Mouse (Mus musculus): ENCODE data around the gene Slc6a3.

Gene Slc6a3

DNA sequence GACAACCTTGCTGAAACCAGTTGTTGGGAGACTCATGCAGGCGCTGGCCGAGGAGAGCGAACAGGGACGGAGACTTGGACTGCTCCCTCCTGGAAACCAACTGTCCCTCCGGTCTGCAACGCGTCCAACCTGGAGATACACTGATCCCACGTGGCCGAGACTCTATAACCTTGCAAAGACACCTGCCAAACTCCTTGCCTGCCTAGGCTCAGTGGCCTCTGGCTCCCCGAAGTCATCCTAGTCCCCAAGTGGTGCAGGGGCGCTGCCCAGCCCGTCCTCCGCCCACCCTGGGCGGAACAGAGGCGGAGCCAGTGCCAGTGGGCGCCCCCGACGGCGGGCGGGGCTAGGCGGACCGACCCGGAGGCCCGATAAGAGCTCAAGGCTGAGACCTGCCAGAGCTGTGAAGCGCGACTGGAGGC is at the start of gene Slc6a3:
Gene Slc6a3, plus strand, starts transcription at position 345 of the 419 bp plus-strand sequence.
- no peak for DNase-seq (ENCODE audit: low read depth in 2 of 2, low spot score in 2 of 2)

DNA sequence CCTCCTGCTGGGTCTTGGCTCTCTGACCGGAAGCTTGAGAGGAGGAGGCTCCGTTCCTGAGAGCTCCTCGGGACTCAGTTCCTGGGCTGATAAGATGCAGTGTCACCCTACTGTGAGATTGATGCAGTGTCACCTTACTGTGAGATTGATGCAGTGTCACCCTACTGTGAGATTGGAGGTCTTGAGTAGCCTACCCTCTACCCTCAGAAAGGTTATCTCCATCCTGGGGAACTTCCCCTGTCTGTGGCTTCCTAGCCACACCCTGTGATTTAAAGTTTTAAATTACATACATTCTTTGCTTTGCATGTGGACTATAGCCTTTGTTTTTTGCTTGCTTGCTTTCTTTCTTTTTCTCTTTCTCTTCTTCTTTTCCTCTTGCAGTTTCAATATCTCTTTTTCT is 48.4 kb upstream of the Slc6a3 start:
- no peak for DNase-seq (ENCODE audit: low read depth in 2 of 2, low spot score in 2 of 2)

DNA sequence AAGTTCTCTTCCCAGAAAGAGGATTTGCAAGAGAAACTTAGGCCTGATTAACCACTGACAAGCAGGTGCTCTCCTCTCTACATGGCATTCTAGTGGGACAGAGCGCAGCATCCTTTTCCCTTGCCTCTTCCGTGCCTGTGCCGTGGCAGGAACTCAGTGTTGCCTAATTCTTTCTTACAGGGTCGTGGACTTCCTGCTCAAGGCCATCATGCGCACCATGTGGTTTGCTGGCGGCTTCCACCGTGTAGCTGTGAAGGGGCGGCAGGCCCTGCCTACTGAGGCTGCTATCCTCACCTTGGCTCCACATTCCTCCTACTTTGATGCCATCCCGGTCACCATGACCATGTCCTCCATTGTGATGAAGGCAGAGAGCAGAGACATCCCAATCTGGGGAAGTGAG is 47.8 kb upstream of the Slc6a3 start:
- DNase-seq (ENCODE audit: low read depth in 2 of 2, low spot score in 2 of 2), result no peak

DNA sequence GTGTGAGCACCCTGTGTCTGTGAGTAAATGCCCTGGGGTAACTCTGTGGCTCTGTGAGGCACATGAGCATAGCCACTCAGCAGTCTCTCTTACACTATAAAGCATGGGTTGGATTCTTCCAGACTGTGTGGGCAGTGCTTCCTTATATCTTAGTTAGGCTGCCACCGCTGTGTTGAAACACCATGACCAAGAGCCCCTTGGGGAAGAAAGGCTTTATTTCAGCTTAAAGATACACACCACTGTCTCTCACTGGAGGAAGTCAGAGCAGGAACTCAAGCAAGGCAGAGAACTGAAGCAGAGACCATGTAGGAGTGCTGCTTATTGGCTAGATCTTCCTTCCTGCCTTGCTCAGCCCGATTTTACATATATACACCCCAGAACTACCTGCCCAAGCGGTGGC is 46.6 kb upstream of the Slc6a3 start:
- DNase-seq (ENCODE audit: low read depth in 2 of 2, low spot score in 2 of 2), result no peak

DNA sequence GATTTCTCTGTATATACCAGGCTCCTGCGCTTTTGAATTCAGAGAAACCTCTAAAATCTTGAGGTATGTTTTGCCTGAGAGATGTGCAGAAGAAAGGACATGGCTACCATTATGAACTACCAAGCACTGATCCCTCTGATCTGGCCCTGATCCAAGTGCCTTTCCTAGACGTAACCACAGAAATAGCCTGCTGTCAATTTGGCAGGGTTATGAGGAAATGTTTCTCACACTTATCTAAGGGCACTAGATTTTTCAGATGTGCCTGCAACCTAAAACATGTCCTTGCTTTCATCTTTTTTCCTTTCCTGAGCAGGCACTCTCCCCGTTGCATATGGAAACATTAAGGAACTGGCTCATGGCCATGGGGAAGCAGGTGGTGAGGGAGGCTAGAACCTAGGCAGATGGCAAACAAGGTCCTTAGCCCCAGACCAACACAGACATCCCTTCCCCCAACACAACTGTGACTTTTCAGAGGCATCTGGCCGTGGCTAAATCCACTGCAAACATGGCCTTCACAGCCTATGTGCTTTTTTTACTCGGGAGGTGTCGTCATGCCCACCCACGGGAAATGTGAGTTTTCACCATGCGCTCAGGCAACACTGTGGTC is 45.9 kb upstream of the Slc6a3 start:
- DNase-seq (ENCODE audit: low read depth in 2 of 2, low spot score in 2 of 2), result no peak

DNA sequence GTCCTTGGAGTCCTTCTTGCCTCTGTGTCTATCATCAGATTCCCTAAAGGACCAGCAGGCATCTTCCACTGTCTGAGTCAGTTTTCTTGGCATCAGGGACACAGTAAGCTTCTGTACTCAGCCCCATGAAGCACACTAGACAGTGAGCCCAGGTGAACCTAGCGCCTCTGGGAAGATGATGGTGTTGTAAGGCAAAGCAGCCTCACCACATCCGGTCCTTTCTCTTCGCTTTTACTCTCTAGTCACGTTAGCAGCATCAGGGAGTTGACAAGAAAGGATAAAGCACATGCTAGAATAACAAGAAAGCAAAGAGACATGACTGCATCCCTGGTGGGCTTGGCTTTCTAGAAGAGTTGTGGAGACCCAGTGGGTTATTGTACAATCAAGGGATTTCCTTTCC is 43.4 kb upstream of the Slc6a3 start:
- DNase-seq (ENCODE audit: low read depth in 2 of 2, low spot score in 2 of 2), result no peak

DNA sequence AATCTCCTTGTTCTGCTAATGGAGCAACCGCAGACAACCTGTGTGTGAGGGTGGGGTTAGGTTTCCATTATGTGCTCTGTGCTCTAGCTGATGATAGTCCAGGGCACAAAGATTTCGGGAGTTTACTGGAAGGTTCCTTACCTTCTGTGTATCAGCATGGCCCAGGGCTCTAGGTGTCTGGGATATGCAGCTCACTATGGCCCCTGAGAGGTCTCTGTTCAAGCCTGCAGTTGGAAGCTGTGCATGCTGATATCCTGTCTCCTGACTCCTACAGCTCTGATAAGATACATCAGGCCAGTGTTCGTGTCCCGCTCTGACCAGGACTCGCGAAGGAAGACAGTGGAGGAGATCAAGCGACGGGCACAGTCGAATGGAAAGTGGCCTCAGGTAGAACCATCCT is 42.0 kb upstream of the Slc6a3 start:
- no peak for DNase-seq (ENCODE audit: low read depth in 2 of 2, low spot score in 2 of 2)

DNA sequence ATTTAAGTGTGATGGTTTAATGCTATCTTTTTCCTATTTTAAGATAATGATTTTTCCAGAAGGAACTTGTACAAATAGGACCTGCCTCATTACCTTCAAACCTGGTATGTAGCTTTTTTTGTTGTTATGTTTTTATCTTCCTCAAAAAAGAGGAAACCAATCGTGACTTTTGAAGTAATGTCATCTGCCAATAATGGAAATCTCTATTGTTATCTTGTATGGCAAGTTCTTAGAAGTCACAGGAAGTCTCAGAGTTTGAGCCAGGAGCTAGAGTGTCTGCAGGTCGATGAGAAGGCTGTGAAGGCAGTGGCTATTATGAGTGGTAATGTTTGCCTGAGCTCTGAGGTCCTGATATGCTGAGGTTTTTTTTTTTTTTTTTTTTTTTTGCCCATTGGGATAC is 40.4 kb upstream of the Slc6a3 start:
- DNase-seq (ENCODE audit: low read depth in 2 of 2, low spot score in 2 of 2), result no peak

DNA sequence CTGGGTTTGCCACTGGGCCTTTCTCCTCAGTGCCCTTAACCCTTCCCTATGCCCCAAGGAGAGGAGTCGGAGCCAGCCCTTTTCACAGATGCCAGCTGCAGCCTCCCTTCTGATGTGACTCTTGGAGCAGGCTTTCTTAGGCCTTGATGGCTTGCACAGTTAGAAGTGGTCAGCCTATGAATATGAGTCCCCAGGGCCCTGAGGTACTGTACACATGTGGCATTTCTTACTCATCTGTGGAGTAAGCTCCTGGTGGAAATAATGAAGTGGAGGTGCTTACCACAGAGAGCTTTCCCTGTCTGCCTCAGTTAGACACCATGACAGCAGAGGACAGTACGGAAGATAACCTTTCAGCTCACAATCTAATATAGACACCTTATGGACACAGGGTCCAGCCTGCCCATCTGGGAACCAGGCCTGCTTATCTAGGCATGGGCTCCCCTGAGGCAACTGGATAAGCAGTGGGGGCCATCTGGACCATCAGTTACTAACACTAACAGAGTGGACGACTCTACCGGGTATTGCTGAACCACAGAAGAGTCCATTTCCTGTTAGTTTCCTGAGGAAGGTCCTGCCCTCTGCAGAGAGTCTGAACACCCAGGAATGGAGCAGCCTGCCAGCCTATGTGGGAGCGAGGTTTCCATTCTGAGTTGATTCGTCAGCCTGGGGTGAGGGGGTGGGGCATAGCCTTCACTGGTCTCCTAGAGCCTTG is 36.5 kb upstream of the Slc6a3 start:
- DNase-seq (ENCODE audit: low read depth in 2 of 2, low spot score in 2 of 2), result no peak

DNA sequence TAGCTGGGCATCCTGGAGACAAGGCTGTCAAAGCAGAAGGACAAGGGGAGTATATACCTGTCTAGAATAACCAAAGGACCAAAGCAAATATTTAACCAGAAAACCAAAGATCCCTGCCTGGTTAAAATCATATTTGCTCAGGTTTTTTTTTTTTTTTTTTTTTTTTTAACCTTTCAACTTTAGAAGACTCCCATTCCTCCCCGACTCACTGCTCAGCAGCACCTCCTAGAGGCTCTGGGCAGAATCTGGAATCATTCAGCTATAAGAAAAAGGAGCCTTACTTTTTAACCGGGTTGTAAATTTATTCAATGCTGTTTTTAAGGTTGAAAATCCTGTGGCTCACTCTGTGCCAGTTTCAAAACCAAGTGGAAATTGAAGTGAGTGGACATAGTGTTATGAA is 33.8 kb upstream of the Slc6a3 start:
- DNase-seq (ENCODE audit: low read depth in 2 of 2, low spot score in 2 of 2), result no peak

DNA sequence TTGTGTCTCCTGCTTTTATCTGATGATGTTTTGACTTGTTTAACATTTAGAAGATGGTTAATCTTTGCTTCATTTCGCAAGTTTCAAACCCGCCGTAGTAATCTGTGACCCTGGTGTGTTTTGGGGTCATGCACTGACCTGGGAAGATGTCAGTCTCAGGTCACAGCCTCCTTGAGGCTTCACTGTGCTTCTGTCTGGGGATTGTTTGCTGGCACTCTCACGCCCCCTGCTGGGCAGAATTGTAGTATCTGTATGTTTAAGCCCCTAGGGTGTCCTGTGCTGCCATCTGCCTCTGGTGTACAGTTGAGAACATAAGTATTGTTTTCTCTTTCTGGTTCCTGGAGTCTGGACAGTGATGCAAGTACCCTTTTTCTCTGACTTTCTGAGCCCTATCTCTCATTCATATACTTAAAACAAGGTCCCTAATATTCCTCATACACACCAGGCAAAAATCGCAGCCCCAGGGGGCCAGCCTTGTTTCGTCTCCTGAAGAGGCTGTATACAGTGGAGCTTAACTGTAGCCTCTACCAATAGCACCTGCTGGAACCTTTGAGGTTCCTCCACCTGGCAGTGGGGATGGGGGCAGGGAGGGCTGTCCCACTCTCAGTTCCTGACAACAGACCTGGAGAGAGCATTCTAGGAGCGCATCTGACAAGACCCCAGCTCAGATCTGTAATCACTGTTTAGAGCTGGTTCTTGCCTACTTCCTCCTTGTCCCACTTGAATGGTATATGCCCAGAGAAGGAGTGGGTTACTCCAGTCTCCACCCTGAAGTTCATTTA is 30.7 kb upstream of the Slc6a3 start:
- peak; percentile 68 to 77 for DNase-seq (ENCODE audit: low read depth in 2 of 2, low spot score in 2 of 2)

DNA sequence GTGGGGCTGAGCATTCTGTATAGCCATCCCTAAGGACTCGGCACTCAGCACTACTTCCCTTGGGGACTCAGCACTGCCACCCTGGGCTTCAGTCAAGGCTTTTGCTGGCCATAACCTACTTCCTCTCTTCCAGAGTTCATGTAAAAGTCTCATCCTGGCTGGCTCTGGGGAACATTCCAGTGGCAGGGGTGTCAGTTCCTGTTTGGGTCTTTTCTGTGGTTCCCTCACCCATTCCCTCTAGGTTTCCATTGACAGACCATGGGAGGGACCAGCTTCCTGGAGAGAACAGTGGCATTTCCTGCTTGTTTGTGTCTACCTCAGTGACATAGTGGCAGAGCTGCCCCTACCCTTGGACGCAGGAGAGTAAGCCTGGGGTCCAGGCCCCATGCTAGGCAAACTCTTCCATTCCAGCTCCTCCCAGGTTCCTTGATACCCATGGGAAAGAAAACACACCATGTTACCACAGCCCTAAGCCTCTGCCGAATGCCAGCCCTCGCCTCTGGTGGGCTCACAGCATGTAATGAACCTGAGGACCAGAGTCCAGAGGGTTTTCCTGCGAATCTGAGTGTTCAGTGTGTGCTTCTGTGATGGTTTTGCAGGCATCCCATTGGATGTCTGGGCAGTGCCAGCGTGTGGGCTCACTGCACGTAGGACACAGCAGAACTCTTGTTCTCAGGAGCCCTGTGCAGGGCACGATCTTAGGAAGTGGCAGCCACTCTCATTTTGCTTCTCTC is 27.6 kb upstream of the Slc6a3 start:
- DNase-seq (ENCODE audit: low read depth in 2 of 2, low spot score in 2 of 2), result no peak

DNA sequence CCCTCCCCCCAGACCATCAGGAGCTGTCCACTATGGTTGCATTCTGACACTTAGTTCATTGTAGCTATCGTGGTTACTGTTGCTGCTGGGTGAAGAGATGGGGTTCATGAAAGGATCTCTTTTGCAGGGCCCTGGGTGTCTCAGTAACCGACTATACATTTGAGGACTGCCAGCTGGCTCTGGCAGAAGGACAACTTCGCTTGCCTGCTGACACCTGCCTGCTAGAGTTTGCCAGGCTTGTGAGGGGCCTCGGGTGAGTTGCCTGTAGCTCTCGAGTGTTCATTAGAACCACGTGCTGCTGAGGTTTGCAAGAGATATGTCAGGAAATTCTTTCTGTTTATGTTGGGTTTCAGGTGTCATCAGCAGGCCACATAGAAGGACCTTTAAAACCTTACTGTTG is 26.7 kb upstream of the Slc6a3 start:
- no peak for DNase-seq (ENCODE audit: low read depth in 2 of 2, low spot score in 2 of 2)

DNA sequence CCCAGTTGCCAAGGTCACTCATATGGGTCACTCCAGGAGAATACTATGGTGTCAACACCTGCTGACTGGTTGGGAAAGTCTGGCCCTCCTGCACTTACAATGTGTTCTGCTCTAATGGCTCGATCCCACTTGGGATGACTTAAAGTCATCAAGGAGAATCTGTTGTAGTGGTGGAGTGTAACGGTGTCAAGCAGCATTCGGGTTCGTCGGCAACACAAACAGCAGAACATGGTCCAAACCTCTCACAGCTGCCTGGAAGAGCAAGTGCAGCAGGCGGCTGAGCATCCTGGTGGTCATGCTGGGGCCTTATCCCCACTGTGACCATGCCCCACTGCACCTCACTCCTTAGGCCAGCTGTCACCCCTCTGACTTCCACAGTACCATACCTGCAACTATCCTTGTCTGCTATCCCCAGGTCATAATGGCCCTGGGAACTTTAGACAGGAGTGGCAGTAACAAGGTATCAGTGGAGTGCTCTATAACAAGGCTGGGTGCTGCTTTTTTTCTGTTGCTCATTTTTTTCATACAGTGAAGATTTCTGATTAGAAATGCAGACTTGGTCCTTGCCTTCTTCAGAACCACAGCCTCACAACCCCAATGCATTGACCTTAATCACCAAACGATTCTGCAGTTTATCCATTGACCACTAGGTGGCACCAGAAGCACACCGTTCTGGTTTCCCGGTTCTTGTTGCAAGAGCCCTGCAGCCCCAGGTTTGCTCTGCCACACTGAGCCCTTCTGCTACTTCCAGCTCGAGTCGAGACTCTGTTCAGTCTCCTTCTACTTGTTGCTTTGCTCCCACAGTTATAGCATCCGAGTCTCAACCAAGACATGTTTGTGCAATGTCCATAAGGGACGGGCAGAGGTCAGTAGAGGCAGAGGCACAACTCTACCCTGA is 23.5 kb upstream of the Slc6a3 start:
- peak; percentile 61 to 77 for DNase-seq (ENCODE audit: low read depth in 2 of 2, low spot score in 2 of 2)

DNA sequence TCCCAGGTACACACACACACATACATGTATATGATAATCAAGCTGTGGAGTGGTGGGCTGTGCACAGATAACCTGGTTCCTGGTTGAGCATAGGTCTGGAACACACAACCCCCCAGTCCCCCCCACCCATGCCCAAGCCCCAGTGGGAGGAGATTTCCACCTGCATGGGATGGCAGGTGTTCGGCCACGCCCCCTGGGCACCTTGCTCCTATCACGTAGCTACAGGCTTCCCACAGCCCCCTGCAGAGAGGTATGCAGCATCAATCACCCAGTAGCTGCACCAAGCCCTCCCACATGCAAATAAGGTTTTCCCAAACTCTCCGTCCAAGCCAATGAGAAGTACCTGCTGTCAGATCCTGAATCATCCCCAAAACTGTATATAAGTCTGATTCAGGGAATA is 19.7 kb upstream of the Slc6a3 start:
- no peak for DNase-seq (ENCODE audit: low read depth in 2 of 2, low spot score in 2 of 2)

DNA sequence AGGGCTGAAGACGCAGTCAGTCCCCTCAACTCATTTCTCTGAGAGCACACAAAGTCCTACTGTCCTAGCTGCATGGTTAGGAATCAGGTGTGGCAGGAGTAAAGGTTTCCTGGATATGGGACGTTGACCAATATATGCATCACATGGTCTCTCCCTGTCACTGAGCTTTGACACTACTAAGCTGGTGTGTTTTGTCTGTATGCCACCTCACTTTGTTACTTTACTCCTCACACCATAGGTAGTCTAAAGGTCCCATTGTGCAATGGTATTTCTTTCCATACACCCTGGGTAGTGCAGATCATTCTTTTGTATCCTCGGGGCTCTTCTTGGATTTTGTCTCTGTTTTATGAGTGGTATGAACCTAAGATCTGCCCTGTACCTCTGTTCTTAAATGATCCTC is 2.8 kb upstream of the Slc6a3 start:
- DNase-seq (ENCODE audit: low read depth in 2 of 2, low spot score in 2 of 2), result no peak

DNA sequence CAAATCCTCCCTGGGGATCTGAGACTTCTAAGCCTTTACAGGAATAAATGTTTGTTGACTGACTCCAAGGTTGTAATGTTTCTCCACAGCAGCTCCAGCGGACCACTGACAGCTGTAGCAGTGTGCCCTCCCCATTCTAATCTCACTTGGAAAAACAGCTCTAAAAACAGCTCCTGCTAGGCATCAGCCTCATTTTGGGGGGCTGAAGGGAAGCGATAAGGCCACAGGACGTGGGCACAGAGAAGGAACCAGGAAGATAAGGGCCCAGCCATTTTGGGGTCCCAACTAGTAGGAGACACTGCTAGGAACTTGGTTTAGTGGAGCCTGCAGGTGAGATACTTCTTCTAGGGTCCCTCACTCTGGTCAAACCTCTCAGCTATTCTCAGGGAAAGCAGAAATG is 1.3 kb upstream of the Slc6a3 start:
- DNase-seq (ENCODE audit: low read depth in 2 of 2, low spot score in 2 of 2), result no peak

DNA sequence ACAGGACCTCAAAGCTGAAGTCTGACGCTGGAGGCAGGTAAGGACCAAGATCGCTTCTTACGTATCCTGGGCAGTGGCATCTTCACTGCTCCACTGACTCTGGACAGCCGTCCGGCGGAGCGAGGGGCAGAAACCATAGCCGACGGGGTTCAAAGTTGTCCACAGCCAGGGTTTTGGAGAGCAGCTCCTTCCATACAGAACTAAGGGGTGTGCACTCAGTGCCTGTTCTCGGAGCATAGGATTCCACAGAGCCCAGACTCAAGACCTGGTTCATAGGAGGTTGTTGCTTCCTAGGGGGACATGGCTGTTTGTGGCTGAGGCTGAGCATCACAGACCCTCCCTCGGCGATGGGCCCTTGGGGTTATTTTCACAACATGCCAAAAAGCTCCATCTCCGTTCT is 277 bp downstream of the Slc6a3 start:
- no peak for DNase-seq (ENCODE audit: low read depth in 2 of 2, low spot score in 2 of 2)

DNA sequence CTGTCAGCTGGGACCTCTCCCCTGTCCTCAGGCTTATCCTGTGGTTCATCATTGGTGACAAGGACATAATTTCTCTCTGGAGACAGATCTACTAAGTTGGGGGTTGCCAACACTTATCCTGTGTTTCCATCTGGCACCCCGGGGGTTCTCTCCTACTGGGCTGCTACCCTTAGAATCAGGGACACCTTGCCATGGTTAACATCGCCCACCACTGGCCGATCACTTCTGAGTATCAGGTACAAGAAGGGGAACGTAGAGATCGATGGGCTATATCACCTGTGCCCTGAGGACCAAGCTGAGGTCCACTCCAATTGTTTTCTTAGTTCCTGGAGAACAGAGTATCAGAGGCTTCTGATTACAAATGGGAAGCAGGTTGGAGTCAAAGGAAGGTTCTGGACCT is 27.7 kb downstream of the Slc6a3 start:
- DNase-seq (ENCODE audit: low read depth in 2 of 2, low spot score in 2 of 2), result no peak

DNA sequence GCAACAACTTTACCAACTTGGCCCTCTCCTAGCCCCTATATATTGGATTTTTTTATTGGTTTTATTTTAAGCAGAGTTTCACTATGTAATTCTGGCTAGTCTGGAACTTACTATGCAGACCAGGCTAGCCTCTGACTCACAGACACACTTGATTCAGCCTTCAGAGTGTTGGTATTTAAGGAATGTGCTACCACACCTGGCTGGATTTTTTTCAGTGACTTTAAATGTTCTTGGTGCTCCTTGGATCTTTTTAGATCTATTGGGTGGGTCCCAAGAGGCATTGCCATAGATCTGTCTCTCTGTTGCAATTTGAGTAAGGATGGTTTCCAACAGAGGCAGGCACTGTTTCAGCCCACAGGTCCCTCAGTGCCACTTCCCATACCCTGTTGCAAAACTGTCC is 38.5 kb downstream of the Slc6a3 start:
- DNase-seq (ENCODE audit: low read depth in 2 of 2, low spot score in 2 of 2), result no peak

DNA sequence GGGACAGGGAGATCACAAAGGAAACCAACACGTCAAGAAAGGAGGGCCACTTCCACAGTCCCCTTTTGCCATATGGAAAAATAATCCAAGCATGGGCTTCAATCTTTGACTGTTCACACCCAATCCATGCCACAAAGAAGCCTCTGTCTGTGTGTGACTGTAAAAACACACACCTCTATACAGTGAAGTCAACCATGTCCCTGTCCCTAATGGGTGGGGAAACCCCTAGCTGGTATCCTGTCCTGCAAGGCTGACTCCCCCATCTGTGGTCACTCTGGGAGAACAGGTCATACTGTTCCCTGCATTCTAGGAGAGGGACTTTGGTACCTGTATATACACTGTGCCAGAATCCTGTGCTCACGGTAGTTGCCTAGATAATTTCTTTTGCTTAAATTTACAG is 40.7 kb downstream of the Slc6a3 start:
- no peak for DNase-seq (ENCODE audit: low read depth in 2 of 2, low spot score in 2 of 2)

Data from CD8-positive naive resting alpha-beta T cell, adult 2 months (primary cell).